Mouse (Mus musculus): ENCODE data around the gene Paqr9.
A peak's percentile ranks its signal among the peaks of the same experiment; 100 is the strongest.
"Not testable (repeated sequence)": the region's sequence is repeated elsewhere in the genome, so short reads cannot be mapped to it uniquely, and the experiment has no call there.

Paqr9 gene

GRCm38 (mm10) chr9:95559059-95559935, at the start of gene Paqr9:
Paqr9 (plus strand) TSS chr9:95559657.
- DNase-seq (ENCODE audit: low spot score in 2 of 2), result no peak

- no peak for DNase-seq (ENCODE audit: low spot score in 2 of 2)
Measured at GRCm38 (mm10) chr9:95510693-95511404, 48.6 kb upstream of the Paqr9 start.

GRCm38 (mm10) chr9:95511472-95512330, 47.8 kb upstream of the Paqr9 start, which contains the start of gene U2surp:
U2surp (minus strand) TSS chr9:95511996.
- DNase-seq (ENCODE audit: low spot score in 2 of 2), result peak; percentile 93 to 96

DNA sequence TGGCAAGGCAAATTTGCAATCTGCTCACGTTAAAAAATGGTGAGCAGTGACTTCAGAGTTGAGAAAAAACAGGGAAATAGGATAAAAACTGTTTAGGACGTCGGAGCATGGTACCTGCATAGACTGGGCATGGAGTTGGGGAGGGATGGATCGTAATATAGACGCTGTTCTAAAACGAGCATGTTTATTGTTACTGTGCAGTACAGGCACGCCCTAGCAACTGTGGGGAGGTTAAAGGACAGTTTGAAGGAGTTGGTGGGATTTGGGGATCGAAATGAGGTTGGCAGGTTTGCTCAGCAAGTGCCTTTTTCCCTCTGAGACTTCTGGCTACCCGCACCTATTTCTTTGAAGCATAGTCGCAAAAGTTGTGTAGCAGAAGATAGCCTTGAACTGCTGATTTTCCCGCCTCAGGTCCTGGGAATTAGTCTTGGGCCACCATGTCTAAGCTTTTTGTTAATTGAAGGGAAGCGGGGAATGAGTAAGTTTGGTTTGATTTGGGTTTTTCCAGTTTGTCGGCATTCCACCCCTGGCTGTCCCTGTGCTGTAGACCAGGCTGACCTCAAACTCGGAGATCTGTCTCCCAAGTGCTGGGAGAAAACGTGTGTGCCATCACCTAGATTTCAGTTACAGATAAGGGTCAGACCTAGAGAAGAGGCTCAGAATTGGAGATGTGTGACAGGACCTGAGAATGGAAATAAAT, 47.0 kb upstream of the Paqr9 start:
- no peak for DNase-seq (ENCODE audit: low spot score in 2 of 2)

- no peak for DNase-seq (ENCODE audit: low spot score in 2 of 2)
Measured at GRCm38 (mm10) chr9:95513776-95514175, 45.7 kb upstream of the Paqr9 start.

GRCm38 (mm10) chr9:95514361-95514760, 45.1 kb upstream of the Paqr9 start:
- not testable (repeated sequence) for DNase-seq (ENCODE audit: low spot score in 2 of 2)

- no peak for DNase-seq (ENCODE audit: low spot score in 2 of 2)
Measured at GRCm38 (mm10) chr9:95520563-95520962, 38.9 kb upstream of the Paqr9 start.

DNA sequence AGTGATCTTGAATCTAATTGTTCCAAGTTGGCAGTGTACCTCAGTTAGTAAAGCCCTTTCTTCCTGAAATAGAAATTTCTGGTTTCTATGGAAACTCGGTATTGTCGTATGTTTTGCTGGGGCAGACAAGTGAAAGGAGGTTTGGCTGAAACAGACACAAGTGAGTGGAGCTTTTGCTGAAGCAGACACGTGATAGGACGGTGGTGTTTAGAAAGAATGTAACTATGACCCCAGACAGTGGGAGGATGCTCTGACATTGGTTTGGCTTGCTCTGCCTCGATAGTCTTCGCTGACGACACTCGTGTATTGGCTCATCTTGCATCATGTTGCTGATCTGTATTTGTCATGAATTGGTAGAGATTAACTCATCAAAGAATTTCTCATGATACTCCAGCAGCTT, 38.4 kb upstream of the Paqr9 start:
- DNase-seq (ENCODE audit: low spot score in 2 of 2), result no peak

DNA sequence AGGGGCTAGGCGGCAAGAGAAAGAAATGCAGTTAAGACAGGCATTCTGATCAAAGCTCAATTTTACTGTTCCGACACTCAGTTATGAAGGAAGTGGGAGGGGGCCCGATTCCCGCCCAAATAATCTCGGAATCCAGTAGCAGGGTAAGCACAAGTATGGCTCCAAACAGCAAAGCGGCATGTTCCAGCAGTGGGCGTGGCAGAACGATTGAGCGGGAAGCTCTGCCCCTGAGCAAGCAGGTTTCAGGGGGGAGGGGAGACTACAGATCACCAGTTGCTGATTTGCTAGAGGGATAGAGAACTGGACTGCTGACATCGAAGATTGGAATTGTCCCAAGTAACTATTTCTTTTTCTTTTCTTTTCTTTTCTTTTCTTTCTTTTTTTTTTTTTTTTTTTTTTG, 37.9 kb upstream of the Paqr9 start:
- no peak for DNase-seq (ENCODE audit: low spot score in 2 of 2)

- no peak for DNase-seq (ENCODE audit: low spot score in 2 of 2)
Measured at GRCm38 (mm10) chr9:95522561-95522960, 36.9 kb upstream of the Paqr9 start.

GRCm38 (mm10) chr9:95525376-95525775, 34.1 kb upstream of the Paqr9 start:
- DNase-seq (ENCODE audit: low spot score in 2 of 2), result no peak

DNA sequence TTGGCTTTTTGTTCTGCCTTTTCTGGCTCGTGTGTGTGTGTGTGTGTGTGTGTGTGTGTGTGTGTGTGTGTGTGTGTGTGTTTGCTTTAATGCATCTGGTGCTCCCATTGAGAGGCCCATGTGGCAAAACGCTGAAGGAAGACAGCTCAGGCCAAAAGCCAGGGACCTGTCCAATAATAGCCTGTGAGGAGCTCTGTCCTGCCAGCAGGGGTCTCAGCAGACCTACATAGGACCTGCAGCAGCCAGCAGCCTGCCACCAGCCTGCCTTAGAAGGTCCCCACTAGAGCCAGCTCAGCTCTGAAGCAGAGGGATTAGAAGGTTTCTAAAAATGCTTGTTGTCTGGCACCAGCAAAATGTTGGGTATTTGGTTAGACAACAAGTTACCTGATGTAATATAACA, 33.5 kb upstream of the Paqr9 start:
- no peak for DNase-seq (ENCODE audit: low spot score in 2 of 2)

- no peak for DNase-seq (ENCODE audit: low spot score in 2 of 2)
Measured at GRCm38 (mm10) chr9:95527676-95528075, 31.8 kb upstream of the Paqr9 start.

- DNase-seq (ENCODE audit: low spot score in 2 of 2), result no peak
Measured at GRCm38 (mm10) chr9:95531144-95531543, 28.3 kb upstream of the Paqr9 start.

DNA sequence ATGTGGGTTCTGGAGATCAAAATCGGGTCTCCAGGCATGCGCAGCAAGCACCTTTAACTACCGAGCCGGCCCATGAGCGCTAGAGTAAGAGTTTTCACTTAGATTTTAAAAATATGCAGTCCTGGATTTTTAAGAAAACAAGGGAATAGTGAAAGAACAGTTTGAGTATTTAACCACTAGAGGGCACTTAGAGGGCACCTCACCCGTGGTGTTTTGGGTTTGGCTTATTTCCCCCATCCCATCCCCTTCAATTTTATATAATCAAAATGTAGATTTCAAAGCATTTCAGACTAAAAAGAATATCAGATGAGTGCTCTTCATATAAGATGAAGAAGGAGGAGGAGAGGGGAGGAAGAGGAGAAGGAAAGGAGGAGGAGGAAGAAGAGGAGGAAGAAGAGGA, 25.6 kb upstream of the Paqr9 start:
- no peak for DNase-seq (ENCODE audit: low spot score in 2 of 2)

DNA sequence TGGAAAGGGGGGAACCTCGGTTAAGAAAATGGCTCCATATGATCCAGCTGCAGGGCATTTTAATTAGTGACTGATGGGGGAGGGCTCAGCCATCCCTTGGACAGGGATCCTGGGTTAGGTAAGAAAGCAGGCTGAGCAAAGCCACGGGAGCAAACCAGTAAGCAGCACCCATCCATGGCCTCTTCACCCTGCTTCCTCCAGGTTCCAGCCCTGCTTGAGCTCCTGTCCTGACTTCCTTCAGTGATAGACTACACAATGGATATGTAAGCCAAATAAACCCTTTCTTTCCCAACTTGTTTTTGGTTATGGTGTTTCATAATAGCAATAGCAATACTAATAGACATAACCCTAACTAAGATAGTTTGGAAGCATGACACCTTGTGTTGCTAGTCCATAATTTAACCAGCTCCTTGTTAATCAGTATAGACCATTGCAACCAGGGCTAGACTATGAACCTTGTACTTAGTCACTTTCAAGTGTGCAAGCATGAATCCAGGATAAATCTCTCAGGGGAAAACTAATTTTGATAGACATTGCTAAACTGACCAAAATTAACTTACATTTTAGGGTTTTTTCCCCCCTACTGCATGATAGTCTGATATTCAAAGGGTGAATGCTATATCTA, 20.2 kb upstream of the Paqr9 start:
- no peak for DNase-seq (ENCODE audit: low spot score in 2 of 2)

DNA sequence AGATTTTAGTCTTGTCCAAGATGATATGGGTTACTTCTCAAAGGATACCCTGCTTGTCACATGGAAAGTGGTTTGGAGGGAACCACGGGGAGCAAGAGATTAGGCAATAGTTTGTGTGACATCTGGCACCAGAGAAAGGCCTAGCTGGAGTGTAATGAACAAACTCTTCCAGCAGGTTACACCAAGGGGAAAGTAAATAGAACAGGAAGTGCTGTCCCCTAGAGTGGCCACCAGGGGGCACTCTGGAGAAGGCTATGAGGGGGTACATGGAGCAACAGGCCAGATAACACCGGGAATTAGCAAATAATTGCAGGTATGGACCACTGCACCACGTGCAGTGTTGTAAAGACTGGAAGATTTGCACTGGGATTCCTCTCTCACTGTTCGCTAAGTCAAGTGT, 19.0 kb upstream of the Paqr9 start:
- peak; percentile 38 to 57 for DNase-seq (ENCODE audit: low spot score in 2 of 2)

- no peak for DNase-seq (ENCODE audit: low spot score in 2 of 2)
Measured at GRCm38 (mm10) chr9:95541208-95541607, 18.2 kb upstream of the Paqr9 start.

DNA sequence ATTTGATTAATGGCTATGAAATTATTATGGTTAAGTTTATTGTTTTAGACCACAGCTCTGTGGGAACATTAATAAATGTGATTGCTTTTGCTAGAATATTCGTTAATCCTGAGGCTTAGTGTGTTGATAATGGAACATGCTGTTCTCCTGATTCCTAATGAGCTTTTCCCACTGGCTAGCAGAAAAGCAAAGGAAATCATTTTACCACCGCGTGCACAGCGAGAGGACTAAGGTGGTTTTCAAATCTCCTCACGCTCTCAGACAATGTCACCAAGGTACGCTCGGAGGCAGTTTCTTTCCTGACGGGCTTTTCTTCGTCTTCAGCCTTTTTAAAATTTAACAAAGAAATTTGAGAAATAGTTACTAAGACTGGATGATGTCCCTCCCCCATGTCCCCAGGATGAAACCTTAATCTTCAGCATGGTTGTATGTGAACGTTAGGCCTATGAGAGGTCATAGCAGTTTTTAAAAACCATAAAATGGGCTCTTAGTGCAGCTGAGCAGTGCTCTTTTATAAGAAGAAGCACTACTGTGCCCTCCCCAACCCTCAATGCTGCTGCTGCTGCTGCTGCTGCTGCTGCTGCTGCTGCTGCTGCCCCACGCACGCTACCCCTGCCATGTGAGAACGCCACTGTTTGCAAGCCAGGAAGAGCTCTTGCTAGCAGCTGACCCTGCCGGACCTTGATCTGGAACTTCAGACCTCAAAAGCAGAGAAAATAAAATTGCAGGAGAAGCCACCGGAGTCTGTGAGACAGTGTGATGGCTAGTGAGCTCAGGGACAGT, 17.6 kb upstream of the Paqr9 start:
- no peak for DNase-seq (ENCODE audit: low spot score in 2 of 2)

- DNase-seq (ENCODE audit: low spot score in 2 of 2), result no peak
Measured at GRCm38 (mm10) chr9:95542475-95542874, 17.0 kb upstream of the Paqr9 start.

Data from natural killer cell, adult 2 months (primary cell).